Mouse (Mus musculus): ENCODE data around the gene Cfap74.

DNA sequence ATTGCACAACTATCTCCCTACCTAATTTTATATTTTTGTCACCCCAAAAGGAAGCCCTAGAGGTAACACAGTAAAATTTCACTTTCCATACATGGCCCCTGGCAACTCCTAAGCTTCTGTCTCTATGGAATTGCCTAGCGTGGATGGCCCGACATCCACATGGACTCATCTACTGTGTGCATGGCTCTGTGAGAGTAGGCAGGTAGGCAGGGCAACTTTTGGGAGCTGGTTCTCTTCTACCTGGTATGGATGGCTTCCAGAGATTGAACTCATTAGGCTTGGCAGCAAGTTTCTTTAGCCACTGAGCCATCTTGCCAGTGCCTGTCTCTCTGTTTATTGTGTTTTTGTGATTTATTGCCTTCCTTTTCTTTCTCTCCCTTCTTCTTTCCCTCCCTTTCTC is 105.8 kb downstream of the Cfap74 start:
- TF ChIP-seq GATA1 (IDR thresholded peaks at IDR 0.05; ENCODE audit: low read length) = no peak
- no peak for TF ChIP-seq TAL1 (IDR thresholded peaks at IDR 0.05; ENCODE audit: low read length)
